Mouse (Mus musculus) midbrain, embryonic 13.5 days (tissue): ENCODE measurements around the gene Tubb2a. TPM values are rescaled to one million over a fixed set of nuclear protein-coding genes. Genes with fewer than 3 reads are reported as not detected.

Experiments
- ATAC-seq: fragments of 200-750 bp; cut with Nextera tagmentation; 2 replicates; pipeline ENCODE4 v1.8.0; 2017; ENCODE audit warnings: mild to moderate bottlenecking, moderate TSS enrichment, moderate library complexity
- H3K27ac ChIP-seq: fragments of 300-500 bp; sonication (generic); 2 replicates; pipeline ENCODE4 v1.5.1; 2015; ENCODE audit warnings: inconsistent platforms, mild to moderate bottlenecking, moderate library complexity
- H3K27me3 ChIP-seq: fragments of 300-500 bp; sonication (generic); 2 replicates; pipeline ENCODE4 v1.6.1; 2015; ENCODE audit warnings: mild to moderate bottlenecking, inconsistent platforms
- H3K36me3 ChIP-seq: fragments of 300-500 bp; sonication (generic); 2 replicates; pipeline ENCODE4 v1.6.1; 2015; ENCODE audit warnings: mild to moderate bottlenecking, inconsistent platforms
- H3K4me1 ChIP-seq: fragments of 300-500 bp; sonication (generic); replicated peaks from 2 replicates; pipeline ENCODE4 v1.6.1; 2015; ENCODE audit warnings: inconsistent platforms
- H3K4me2 ChIP-seq: fragments of 300-500 bp; sonication (generic); replicated peaks from 2 replicates; pipeline ENCODE4 v1.6.1; 2015; ENCODE audit warnings: moderate library complexity, mild to moderate bottlenecking, inconsistent platforms
- H3K4me3 ChIP-seq: fragments of 300-500 bp; sonication (generic); replicated peaks from 2 replicates; pipeline ENCODE4 v1.5.1; 2015; ENCODE audit warnings: mild to moderate bottlenecking, inconsistent platforms
- H3K9ac ChIP-seq: fragments of 300-500 bp; sonication (generic); replicated peaks from 2 replicates; pipeline ENCODE4 v1.6.1; 2015; ENCODE audit warnings: mild to moderate bottlenecking, inconsistent platforms
- H3K9me3 ChIP-seq: fragments of 300-500 bp; sonication (generic); 2 replicates; pipeline ENCODE4 v1.6.1; 2016; ENCODE audit warnings: mild to moderate bottlenecking, inconsistent platforms
- WGBS: fragments of 180-500 bp; shearing (Covaris S2); methylation state at CpG from one replicate; pipeline ENCODE4 v1.1.7; 2015; 5-methylcytosine and 5-hydroxymethylcytosine counted together
- polyA plus RNA-seq: library from polyadenylated mRNA; unstranded; fragments of >200 nt; fragmentation: Nextera tagmentation; extraction: Ambion mirVana; gene quantifications from 2 replicates; pipeline ENCODE4 v1.2.1, GENCODE M21; 2015

The Tubb2a gene
- polyA plus RNA-seq, result 1,655 and 1,711 TPM in 2 replicates

GRCm38 (mm10) chr13:34077492-34078271 is at the start of gene Tubb2a:
TSS of gene Tubb2a (minus strand) at chr13:34078007.
- Histone ChIP-seq H3K4me1 (peaks cover 40% of the 10 kb centered on the region), H3K36me3 (peaks cover 19% of the 10 kb centered on the region), H3K9ac (peak within 1 kb of the TSS; percentile 95), H3K4me3 (peak within 1 kb of the TSS; percentile 93), H3K9me3 (no peaks in the 10 kb centered on the region), H3K4me2 (peak within 1 kb of the TSS; percentile 65), H3K27ac (peak within 1 kb of the TSS; percentile 95), H3K27me3 (no peaks in the 10 kb centered on the region)
- ATAC-seq, result peak; percentile 92
- WGBS, result 2% methylated on average over 45 of the region's 45 CpGs

- H3K27ac ChIP-seq, result no peak overlapping the region
These were observed 47.9 kb upstream of the Tubb2a start for GRCm38 (mm10) chr13:34125711-34126110.

GRCm38 (mm10) chr13:34120536-34120935 is 42.7 kb upstream of the Tubb2a start:
- Histone ChIP-seq H3K4me3 (no peak overlapping the region), H3K4me1 (peaks cover 33% of the 10 kb centered on the region), H3K27ac (no peak overlapping the region), H3K9me3 (no peaks in the 10 kb centered on the region), H3K36me3 (peaks cover 32% of the 10 kb centered on the region), H3K27me3 (no peaks in the 10 kb centered on the region), H3K9ac (no peak overlapping the region), H3K4me2 (no peak overlapping the region)
- ATAC-seq, result no peak
- WGBS, result 98% methylated on average over 2 of the region's 2 CpGs

More at GRCm38 (mm10) chr13:34125711-34126110, 47.9 kb upstream of the Tubb2a start:
- Histone ChIP-seq H3K36me3 (peaks cover 52% of the 10 kb centered on the region), H3K27me3 (no peaks in the 10 kb centered on the region), H3K4me1 (peaks cover 44% of the 10 kb centered on the region), H3K9ac (peak overlapping the region; percentile 62), H3K9me3 (no peaks in the 10 kb centered on the region), H3K4me2 (peak overlapping the region; percentile 84), H3K4me3 (peak overlapping the region; percentile 47)
- ATAC-seq, result no peak
- 51% methylated on average over 4 of the region's 4 CpGs for WGBS

GRCm38 (mm10) chr13:34119406-34119805 is 41.6 kb upstream of the Tubb2a start:
- no peak overlapping the region for H3K27ac ChIP-seq
- H3K9ac ChIP-seq, result no peak overlapping the region
- H3K4me3 ChIP-seq, result no peak overlapping the region
- no peak for ATAC-seq
- H3K4me2 ChIP-seq, result no peak overlapping the region
- no peaks in the 10 kb centered on the region for H3K27me3 ChIP-seq
- peaks cover 22% of the 10 kb centered on the region for H3K4me1 ChIP-seq
- WGBS, result 90% methylated on average over 4 of the region's 4 CpGs
- H3K9me3 ChIP-seq, result no peaks in the 10 kb centered on the region
- peaks cover 22% of the 10 kb centered on the region for H3K36me3 ChIP-seq

GRCm38 (mm10) chr13:34118816-34119215 is 41.0 kb upstream of the Tubb2a start:
- Histone ChIP-seq H3K9ac (no peak overlapping the region), H3K4me1 (peaks cover 16% of the 10 kb centered on the region), H3K27ac (no peak overlapping the region), H3K4me3 (no peak overlapping the region), H3K9me3 (no peaks in the 10 kb centered on the region), H3K27me3 (no peaks in the 10 kb centered on the region), H3K4me2 (no peak overlapping the region), H3K36me3 (peaks cover 17% of the 10 kb centered on the region)
- no peak for ATAC-seq
- 83% methylated on average over 4 of the region's 4 CpGs for WGBS

GRCm38 (mm10) chr13:34116508-34116907 is 38.7 kb upstream of the Tubb2a start:
- Histone ChIP-seq H3K4me1 (no peaks in the 10 kb centered on the region; the same call in 1 of the 2 replicates), H3K27ac (no peak overlapping the region), H3K36me3 (0 out of 2 replicates have a peak, but pooled peaks cover 5% of the 10 kb centered on the region), H3K4me2 (no peak overlapping the region), H3K9me3 (no peaks in the 10 kb centered on the region), H3K4me3 (no peak overlapping the region), H3K9ac (no peak overlapping the region), H3K27me3 (no peaks in the 10 kb centered on the region)
- WGBS, result 84% methylated on average over 6 of the region's 6 CpGs
- no peak for ATAC-seq

GRCm38 (mm10) chr13:34114654-34115053 is 36.8 kb upstream of the Tubb2a start:
- Histone ChIP-seq H3K9me3 (no peaks in the 10 kb centered on the region), H3K4me3 (no peak overlapping the region), H3K4me1 (peaks cover 4% of the 10 kb centered on the region; the same call in 1 of the 2 replicates), H3K27me3 (no peaks in the 10 kb centered on the region), H3K4me2 (no peak overlapping the region), H3K27ac (no peak overlapping the region), H3K36me3 (no peaks in the 10 kb centered on the region), H3K9ac (no peak overlapping the region)
- no peak for ATAC-seq
- WGBS, result 88% methylated on average over 4 of the region's 4 CpGs

GRCm38 (mm10) chr13:34113086-34113485 is 35.3 kb upstream of the Tubb2a start:
- Histone ChIP-seq H3K9me3 (no peaks in the 10 kb centered on the region), H3K9ac (no peak overlapping the region), H3K27ac (no peak overlapping the region), H3K4me1 (peaks cover 8% of the 10 kb centered on the region; the same call in 1 of the 2 replicates), H3K4me3 (no peak overlapping the region), H3K4me2 (no peak overlapping the region), H3K27me3 (no peaks in the 10 kb centered on the region), H3K36me3 (no peaks in the 10 kb centered on the region)
- 85% methylated on average over 3 of the region's 3 CpGs for WGBS
- ATAC-seq, result no peak

GRCm38 (mm10) chr13:34112369-34113081 is 34.7 kb upstream of the Tubb2a start:
- Histone ChIP-seq H3K9ac (no peak overlapping the region), H3K36me3 (no peaks in the 10 kb centered on the region), H3K27me3 (no peaks in the 10 kb centered on the region), H3K4me1 (peaks cover 8% of the 10 kb centered on the region; the same call in 1 of the 2 replicates), H3K4me2 (no peak overlapping the region), H3K9me3 (no peaks in the 10 kb centered on the region), H3K4me3 (no peak overlapping the region), H3K27ac (no peak overlapping the region)
- WGBS, result 93% methylated on average over 5 of the region's 5 CpGs
- no peak for ATAC-seq

- Histone ChIP-seq H3K36me3 (no peaks in the 10 kb centered on the region), H3K27me3 (no peaks in the 10 kb centered on the region), H3K4me3 (no peak overlapping the region), H3K27ac (no peak overlapping the region), H3K4me2 (no peak overlapping the region), H3K4me1 (peaks cover 8% of the 10 kb centered on the region; the same call in 1 of the 2 replicates), H3K9me3 (no peaks in the 10 kb centered on the region), H3K9ac (no peak overlapping the region)
- ATAC-seq, result no peak
- 86% methylated on average over 3 of the region's 3 CpGs for WGBS
These were observed 34.1 kb upstream of the Tubb2a start for GRCm38 (mm10) chr13:34111878-34112277.

- ATAC-seq, result no peak
- Histone ChIP-seq H3K36me3 (no peaks in the 10 kb centered on the region), H3K4me3 (no peak overlapping the region), H3K27me3 (no peaks in the 10 kb centered on the region), H3K4me1 (peaks cover 8% of the 10 kb centered on the region; the same call in 1 of the 2 replicates), H3K9me3 (no peaks in the 10 kb centered on the region), H3K27ac (no peak overlapping the region), H3K4me2 (no peak overlapping the region), H3K9ac (no peak overlapping the region)
- 74% methylated on average over 5 of the region's 5 CpGs for WGBS
These were observed 33.2 kb upstream of the Tubb2a start for GRCm38 (mm10) chr13:34111019-34111418.

- Histone ChIP-seq H3K9ac (no peak overlapping the region), H3K4me3 (no peak overlapping the region), H3K9me3 (no peaks in the 10 kb centered on the region), H3K36me3 (no peaks in the 10 kb centered on the region), H3K27ac (no peak overlapping the region), H3K4me2 (no peak overlapping the region), H3K4me1 (peaks cover 8% of the 10 kb centered on the region; the same call in 1 of the 2 replicates), H3K27me3 (no peaks in the 10 kb centered on the region)
- 13% methylated on average over 4 of the region's 4 CpGs for WGBS
- no peak for ATAC-seq
These were observed 31.9 kb upstream of the Tubb2a start for GRCm38 (mm10) chr13:34109677-34110058.
